Mouse (Mus musculus): ENCODE results near the gene Nfasc.

The Nfasc gene

DNA sequence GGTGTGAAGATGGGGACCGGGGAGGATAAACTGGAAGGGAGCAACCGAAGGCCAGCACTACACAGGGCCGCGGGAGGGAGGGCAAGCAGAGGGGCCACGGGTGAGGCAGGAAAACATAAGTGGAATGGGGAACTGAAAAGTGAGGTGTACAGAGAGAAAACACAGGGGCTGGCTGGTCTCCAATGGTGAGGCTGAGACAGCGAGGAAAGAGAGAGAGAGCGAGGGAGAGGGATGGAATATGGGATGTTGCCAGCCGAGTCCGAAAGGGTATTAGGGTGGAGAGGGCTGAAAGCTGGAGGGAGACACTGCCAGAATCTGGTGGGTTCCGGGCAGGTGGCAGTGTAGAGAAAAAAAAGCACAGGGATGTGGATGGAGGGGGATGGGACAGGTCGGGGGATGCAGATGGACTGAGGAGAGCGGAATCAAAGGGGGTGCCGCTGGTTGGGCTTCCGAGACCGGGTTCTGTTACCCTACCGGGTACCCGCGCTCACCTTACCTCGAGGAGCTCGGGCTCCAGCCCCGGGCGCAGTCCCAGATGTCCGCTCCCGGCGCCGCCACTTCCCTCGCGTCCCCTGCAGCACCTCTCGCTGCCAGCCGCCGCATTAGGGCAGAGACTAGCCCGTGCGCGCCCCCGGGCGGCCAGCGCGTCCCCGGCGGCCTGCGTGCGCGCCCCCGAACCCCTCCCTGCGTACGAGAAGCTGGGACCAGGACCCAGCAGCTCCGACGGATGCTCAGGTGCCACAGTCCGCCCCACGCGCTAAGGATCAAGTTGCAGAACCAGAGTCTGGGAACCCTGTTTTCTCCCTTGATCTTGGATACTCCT is at the start of gene Nfasc:
Gene Nfasc (minus strand): TSS at position 623 of the 823 bp plus-strand sequence.
- DNase-seq = peak; percentile 92

DNA sequence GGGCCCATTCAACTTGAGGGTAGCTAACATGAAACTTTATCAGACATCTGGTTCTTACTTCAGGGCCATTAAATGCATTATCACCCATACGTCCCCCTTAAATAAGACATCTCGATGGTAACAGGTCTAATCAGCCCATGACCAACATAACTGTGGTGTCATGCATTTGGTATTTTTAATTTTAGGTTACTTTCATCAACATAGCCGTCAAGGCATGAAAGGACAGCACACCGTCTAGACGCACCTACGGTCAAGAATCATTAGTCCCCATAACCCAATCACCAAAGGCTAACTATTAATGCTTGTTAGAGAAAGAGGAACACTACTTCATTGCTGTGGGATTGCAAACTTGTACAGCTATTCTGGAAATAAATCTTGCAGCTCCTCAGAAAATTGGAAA is 49.5 kb upstream of the Nfasc start:
- no peak for DNase-seq

DNA sequence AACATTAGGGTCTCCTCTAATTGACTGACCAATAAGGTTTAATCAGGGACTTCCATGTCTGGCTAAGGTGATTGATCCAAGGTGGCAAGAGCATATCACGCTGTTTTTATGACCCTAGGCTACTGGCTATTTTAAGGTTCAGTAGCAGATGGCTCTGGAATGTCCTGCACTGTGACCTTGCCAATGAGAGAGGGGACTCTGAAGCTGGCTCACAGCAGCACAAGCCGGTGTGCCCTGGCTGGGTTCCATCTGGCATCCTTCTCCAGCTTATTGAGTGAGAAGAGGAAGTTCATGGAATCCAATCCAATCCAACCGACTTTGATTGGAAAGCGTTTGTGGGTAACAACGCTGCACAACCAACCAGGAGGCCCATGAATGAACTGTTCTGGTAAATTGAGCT is 45.3 kb upstream of the Nfasc start:
- DNase-seq = no peak

DNA sequence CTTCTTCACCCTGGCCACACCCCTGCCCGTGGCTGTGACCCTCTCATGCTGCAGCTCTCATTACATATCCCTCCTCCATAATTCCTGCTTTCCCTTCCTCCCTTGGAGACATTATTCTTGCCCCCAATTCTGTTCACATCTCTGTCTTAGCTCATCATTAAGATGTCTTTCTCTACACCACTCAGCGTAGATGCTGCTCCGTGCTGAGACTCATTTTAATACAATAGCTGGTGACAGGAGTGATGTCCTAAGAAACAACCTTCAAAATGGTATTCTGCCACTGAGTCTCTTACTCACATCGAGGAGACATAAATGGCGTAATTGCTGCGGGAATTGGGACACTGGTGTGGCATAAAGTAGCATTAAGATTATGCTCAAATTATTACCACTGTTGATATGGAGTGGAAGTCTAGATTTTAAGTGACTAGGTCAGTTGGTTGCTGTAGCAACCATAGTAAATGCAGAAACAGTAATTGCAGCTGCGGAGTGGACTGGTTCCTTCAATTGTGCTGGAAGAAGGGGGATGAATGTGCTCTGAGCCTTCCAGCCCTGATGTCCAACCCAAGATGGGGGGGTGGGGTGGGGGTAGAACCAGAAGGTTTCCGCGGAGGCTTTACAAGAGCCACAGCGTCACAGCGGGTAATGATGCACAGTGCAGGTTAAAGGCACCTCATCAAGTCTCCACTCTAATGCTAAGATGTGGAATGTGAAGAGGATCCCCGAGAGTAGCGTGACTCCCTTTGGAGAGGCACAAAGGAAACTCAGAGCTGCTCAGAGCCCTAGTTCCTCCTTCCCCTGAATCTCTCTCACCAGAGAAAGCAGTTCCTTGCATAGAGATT is 40.2 kb upstream of the Nfasc start:
- DNase-seq = no peak

DNA sequence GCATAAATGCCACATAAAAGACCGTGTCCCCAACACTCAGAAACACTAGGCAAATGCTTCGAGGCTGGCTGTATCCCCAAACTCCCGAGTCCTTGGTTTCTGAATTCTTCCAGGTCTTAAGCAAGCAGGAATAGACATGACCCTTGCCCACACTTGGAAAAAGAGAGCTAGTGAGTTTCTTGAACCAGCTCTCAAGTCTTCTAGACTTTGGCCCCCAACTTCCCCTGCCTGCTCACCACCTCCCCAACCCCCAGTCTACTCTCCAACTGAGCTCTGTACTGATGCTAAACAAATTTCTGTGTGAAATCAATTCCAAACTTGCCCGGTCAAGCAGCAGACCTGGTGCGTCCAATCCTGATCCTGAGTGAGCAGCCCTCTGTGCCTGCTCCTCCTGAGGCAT is 39.4 kb upstream of the Nfasc start:
- no peak for DNase-seq

DNA sequence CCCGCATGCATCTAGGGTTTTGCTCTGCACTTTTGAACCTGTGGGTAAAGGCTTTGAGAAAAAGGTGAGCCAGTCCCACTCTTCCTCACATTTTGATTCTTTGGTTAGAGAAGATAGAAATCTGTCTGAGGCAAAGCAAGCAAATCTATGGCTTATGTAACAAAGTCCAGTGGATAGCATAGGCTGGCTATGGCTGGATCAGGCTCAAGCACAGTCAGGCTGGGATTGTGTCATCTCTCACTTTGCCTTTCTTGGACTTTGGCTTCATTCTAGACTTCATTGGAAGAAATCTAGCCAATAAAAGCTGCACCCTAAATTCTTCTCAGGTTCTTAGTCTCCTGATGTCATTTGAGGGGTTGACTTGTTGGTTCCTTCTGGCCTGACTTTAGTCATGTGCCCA is 38.7 kb upstream of the Nfasc start:
- no peak for DNase-seq

DNA sequence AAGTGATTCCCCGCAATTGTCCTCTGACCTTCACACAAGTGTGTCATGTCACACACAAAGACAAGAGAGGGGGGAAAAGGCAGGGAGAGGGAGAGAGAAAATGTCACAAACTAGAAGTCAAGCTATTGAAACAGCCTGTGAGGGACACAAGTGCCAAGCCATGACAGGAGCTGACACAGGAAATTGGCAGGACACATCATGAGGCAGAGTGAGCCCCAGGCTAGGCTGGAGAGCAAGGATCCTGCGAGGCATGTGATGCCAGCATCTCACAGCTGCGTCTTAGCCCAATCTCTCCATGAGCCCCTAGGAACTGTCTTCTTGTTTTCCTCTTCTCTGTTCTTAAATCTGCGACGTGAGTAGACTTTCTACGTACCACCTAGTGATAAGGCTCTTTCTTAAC is 33.4 kb upstream of the Nfasc start:
- DNase-seq = no peak

DNA sequence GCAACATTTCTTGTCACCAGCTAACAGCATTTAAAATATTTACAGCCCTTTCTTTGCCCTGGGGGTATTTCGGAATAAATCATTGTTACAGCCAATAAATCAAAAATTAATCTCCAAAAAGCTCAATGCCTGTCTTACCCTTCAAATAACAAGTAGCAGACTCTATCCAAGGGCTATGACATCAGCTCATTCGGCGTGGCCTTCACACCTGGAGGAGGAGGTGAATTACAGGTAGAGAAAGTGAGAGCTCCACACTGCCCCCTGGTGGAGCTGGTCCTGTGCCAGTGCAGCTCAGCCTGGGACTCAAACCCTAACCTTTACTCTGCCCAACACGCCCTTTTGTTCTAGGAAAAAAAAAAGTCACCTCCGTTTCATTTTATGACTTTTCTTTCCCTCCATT is 29.8 kb upstream of the Nfasc start:
- peak; percentile 50 for DNase-seq

DNA sequence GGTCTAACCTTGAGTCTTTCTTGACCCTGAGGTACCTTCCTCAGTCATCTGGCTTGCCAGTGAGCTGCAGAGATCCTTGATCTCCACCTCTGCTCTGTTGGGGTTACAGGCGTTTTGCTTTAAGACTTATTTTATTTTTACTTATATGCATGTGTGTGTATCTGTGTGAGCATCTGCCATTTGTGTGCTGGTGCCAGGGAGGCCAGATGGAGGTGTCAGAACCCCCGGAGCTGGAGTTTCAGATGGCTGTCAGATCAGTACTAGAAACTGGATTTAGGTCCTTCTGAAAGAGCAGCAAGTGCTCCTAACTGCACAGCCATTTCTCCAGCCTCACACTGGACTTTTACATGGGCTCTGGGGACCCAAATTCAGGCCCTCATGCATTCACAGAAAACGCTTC is 28.0 kb upstream of the Nfasc start:
- DNase-seq = no peak

DNA sequence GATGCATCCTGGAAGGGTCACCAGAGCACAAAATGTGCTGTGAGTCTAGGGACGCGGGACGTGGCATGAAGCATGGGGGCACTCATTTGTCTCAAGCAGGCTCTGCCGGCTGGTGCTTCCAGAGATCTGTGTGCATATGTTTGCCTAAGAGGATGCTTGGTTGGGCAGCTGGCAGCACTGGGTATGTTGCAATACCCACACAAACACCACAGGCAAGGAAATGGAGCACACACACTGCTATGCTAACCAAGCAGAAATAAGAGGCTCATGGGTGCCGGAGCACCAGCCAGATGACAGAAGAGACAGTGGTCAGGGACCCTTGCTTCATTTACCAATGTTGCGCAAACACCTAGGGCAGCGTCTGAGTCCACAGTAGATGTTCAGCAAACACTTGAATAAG is 25.8 kb upstream of the Nfasc start:
- DNase-seq = no peak

DNA sequence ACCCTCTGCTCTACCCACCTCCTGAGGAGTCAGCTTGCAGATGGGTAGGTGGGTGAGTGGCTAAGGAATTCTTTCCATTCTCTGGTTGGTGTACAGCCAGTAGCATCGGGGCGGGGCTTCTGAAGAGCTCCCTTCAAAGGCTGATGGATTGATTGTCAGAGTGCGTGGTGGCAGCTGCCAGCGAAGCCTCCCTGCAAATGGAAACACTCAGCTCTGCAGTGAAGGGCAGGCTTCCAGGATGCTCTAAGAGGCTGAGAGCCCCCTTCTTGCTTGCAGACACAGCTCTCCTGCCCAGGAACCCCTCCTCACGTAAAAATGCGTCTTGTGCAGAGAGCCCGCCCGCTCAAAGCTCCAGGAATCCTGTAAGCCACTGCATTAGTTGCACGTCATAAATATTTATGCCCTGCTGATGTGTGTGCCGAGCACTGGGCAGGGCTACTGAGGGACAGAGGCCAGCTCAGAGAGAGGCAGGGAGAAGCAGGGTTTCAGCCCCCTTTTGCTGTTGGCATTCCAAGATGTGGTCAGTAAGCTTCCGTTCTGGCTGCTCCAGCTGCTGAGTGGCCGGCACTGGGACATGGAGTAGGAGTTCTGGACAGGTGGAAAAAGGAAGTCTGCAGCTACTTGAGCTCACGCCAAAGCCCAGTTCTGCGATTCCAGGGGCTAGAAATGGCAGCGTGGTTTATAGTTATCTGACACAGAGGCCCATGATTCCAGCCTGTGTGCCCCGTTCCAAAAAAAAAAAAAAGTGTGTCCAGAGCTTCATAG is 24.5 kb upstream of the Nfasc start:
- peak; percentile 36 for DNase-seq

DNA sequence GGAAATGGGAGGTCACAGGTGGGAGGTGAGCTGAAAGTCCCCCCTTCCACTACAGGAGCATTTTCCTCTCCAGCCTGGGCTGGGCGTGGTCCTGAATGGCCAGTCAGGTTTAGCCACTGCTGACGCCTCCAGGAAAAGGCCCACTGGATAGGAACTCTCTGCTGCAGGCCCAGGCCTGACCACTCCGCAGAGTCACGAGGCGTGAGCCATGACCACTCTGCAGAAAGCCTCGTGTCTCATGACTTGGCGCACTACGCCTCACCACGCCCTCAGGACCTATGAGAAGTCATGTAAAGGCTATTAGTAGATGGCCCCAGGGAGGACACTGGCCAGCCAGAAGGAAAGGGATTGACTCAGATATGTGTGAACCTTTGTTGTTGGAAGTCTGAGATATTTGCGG is 23.6 kb upstream of the Nfasc start:
- DNase-seq = no peak

DNA sequence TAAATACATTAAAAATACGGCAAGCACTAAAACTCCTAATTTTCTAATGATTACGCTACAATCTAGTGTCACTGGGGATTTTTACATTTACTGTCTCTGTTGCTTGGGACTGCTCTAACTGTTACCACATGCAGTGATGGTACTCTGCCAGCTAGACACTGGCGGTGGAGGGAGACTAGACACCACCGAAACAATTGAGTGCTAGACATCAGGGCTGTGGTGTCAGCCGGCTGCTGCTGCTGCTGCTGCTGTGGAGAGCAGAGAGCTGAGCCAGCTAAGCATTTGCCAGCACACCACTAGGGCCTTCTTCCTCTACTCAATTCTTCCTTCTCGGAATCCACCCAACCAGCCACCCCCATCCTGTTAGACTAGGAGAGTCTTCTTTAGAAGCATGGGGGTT is 17.8 kb upstream of the Nfasc start:
- no peak for DNase-seq

DNA sequence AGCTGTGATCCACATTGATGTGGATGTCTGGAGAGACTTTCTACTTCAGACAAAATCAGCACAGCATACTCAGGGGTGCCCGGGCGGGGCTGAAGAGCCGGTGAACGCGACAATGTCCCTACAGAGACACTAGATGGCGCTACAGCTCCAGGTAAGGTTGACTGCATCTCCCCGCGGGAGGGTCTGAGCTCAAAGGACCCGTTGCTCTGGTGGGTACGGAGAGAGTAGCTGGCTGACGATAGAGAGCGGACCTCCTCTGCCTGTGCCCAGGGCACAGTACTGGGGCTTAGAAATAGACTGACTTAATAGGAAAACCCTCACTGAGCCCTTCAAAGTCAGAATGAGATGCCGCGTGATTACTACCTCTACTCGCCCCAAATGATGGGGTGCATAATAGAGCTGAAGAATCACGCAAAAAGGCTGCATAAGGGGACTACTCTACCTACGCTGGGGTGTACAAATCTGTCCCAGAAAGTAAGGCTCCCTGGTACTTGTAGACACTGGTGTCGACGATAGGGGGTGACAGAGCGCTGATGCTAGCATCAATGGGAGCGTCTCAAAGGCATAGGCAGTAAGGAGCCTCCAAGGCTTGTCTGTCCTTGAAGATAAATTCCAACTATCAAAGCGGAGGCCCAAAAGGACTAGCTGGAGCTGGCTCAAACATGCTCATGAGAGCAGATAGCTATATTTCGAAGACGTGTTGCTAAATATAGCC is 17.2 kb upstream of the Nfasc start:
- peak; percentile 77 for DNase-seq

DNA sequence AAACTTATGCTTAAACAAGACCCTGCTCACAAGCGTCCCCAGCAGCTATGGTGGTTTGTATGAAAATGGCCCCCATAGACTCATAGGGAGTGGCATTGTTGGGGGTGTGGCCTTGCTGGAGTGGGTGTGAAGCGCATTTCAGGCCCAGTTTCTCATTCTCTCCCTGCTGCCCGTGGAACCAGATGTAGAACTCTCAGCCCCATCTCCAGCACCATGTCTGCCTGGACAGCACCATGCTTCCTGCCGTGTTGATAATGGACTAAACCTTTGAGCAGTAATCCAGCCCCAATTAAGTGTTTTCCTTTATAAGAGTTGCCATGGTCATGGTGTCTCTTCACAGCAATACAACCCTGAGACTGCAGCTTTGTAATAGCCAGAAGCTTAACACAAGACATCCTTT is 13.6 kb upstream of the Nfasc start:
- DNase-seq = no peak

DNA sequence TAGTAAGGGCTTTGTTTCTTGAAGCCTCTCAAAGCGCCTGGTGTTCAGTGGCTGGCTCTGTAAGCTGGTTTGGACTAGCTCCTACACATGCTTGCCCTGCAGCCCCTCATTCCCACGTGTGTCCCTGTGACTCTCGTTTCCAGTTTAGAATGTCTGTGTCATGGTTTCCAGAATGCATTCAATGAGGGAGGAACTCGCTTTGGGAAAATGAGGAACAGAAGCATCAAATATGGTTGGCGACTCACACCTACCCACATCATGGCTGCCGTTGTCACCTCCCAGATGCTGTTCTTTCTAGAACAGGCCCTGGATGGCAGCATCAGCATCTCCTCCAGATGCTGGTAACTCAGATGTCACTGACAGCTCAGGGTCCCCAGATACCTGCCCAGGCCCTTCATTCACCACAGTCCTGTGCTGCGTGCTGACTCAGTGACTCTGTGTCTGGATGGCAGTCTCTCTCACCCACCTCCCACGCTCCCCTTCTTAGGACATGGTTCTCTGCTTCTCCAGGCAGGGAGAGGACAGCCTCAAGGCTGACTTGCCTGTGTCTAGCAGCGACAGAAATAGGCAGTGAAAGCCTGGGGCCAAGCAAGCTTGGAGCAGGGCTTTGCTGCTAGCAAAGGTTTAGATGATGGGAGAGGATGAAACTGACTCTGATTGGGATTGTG is 7.8 kb upstream of the Nfasc start:
- DNase-seq = no peak

DNA sequence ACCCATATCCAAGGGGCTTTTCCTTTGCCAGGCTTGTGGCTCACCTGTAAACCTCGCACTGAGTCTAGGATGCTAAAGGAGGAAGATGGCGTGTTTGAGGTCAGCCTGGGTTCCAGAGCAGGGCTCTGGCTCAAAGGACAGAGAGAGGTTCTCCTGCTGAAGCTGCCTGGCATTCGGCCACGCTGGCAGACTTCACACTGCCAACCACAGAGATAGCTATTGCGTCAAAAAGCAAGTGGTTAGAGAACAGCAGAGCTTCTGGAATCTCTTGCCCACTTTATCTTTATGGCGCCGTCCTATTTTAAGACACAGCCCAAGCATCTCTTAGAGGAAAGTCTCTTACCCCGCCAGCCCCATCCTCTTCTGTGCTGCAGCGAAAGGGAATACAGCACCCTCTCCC is 4.7 kb upstream of the Nfasc start:
- DNase-seq = no peak

DNA sequence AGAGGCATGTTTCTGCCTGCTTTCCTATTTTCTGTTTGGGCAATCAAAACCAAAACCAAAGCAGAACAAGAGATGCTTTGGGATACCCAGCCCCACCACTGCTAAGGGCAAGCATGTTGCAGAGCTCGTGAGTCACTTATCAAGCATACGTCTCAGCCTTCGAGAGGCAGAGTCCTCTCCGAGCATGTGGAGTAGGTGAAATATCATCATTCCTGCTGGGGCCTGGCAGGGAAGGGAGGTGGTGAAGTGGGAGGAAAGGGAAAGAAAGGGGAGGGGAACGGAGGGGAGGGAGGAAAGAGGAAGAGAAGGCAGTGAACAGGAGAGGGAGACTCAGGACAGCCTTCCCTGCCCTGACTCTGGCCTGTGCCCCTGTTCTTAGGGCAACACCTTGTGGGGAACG is 4.0 kb upstream of the Nfasc start:
- no peak for DNase-seq

DNA sequence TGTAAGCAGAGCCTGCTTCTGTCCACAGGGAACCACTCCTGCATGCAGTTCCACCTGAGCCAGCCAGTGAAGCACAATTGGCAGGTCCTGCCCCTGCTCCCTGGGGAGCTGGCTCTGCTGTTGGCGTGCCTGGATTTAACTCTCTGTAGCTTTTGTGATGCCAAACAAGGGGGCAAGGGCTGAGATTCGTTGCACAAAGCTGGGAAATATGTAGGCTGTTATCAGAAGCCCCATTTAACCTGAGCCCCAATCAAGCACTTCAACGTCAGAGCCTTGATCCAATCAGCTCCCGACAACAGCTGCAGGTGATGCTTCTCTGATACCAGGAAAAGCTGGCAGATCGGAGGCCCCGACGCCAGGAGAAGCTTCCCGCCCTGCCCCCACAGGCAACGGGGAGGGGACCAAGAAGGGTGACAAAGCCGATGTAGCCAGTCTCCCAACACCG is 2.5 kb downstream of the Nfasc start:
- DNase-seq = peak; percentile 66

DNA sequence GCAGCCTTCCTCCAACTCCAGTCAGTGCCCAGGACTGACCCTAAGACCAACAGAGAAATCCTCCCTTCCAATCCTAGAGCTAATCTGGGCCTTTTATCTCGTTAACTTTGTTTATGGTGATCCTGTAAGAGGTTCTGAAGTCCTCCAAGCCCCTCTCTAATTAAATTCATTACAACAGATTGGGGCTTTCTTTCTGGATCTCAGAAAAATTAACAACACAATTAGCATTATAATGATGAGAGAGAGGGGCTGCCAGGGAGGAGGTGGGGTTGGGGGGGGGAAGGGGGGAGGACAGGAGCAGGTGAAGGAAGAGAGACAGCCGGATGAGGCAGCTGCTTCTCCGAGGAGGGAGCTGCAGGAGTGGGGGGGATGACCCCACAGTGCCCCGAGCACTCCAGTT is 5.4 kb downstream of the Nfasc start:
- DNase-seq = no peak

DNA sequence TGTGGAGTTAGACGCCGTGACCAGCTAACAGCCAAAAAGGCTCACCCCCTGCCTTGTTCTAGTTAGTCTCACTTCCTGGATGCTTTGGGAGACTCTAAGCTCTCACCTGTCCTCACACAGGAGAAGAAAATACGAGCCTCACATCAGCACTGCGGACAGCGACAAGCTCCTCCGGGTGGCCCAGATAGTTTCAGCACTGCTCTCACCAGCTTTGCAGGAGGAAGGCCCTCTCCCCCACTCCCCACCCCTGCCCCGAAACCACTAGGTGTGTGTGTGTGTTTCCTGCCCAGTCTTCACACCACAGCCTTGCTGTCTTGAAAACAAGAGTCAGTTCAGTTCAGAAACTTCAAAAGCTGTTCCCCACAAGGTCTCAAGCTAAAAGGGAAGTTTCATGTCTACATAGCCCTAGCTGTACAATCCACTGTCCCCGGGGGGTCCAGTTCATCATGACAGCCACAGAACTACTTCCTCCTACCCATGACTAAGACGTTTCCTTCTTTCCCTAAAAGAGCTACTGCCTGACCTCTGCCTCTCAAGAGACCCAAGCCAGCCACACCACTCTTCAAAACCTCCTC is 7.6 kb downstream of the Nfasc start:
- DNase-seq = no peak

DNA sequence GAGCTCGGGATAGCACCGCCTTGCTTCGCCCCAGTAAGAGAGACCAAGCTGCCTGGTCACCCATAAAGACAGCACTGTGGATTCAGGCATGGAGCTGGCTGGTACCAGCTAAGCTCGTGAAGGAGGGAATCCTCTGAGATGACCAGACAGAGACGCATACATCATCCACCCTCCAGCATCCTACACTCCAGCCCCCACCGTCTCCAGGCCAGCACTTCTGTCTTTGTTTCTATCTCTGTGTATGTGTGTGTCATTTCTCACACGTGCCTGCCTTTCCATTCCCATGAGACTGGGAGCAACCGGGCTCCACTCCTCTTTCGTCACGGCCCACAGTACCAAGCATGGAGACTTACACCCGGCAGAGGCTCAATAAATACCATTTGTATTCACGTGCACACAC is 9.3 kb downstream of the Nfasc start:
- no peak for DNase-seq
